Mouse (Mus musculus) neural tube, embryonic 15.5 days (tissue): ENCODE results near the gene 2010109A12Rik. TPM values are rescaled to one million over a fixed set of nuclear protein-coding genes. Genes with fewer than 3 reads are reported as not detected.

Experiments used
- ATAC-seq: fragments of 200-750 bp; cut with Nextera tagmentation; 2 replicates; pipeline ENCODE4 v1.8.0; 2017; ENCODE audit warnings: mild to moderate bottlenecking, moderate TSS enrichment, moderate library complexity; ENCODE audit not compliant: low FRiP score
- H3K27ac ChIP-seq: fragments of 300-500 bp; sonication (generic); replicated peaks from 2 replicates; pipeline ENCODE4 v1.5.1; 2015; ENCODE audit warnings: mild to moderate bottlenecking, inconsistent platforms
- H3K27me3 ChIP-seq: fragments of 300-500 bp; sonication (generic); replicated peaks from 2 replicates; pipeline ENCODE4 v1.6.1; 2015; ENCODE audit warnings: inconsistent platforms
- H3K36me3 ChIP-seq: fragments of 300-500 bp; sonication (generic); 2 replicates; pipeline ENCODE4 v1.6.1; 2015; ENCODE audit warnings: inconsistent platforms
- H3K4me1 ChIP-seq: fragments of 300-500 bp; sonication (generic); 2 replicates; pipeline ENCODE4 v1.6.1; 2015; ENCODE audit warnings: inconsistent platforms
- H3K4me2 ChIP-seq: fragments of 300-500 bp; sonication (generic); 2 replicates; pipeline ENCODE4 v1.6.1; 2015; ENCODE audit warnings: inconsistent platforms, mild to moderate bottlenecking, moderate library complexity
- H3K4me3 ChIP-seq: fragments of 300-500 bp; sonication (generic); replicated peaks from 2 replicates; pipeline ENCODE4 v1.5.1; 2015; ENCODE audit warnings: mild to moderate bottlenecking, inconsistent platforms
- H3K9ac ChIP-seq: fragments of 300-500 bp; sonication (generic); replicated peaks from 2 replicates; pipeline ENCODE4 v1.6.1; 2015; ENCODE audit warnings: mild to moderate bottlenecking, inconsistent platforms
- H3K9me3 ChIP-seq: fragments of 300-500 bp; sonication (generic); replicated peaks from 2 replicates; pipeline ENCODE4 v1.6.1; 2016; ENCODE audit warnings: inconsistent platforms
- whole genome bisulfite sequencing: fragments of 180-500 bp; shearing (Covaris S2); methylation state at CpG from one replicate; pipeline ENCODE4 v1.1.7; 2015; ENCODE audit warnings: mixed read lengths; 5-methylcytosine and 5-hydroxymethylcytosine counted together
- polyA plus RNA-seq: library from polyadenylated mRNA; unstranded; fragments of >200 nt; fragmentation: Nextera tagmentation; extraction: Ambion mirVana; gene quantifications from 2 replicates; pipeline ENCODE4 v1.2.1, GENCODE M21; 2015

2010109A12Rik gene
- polyA plus RNA-seq, 1 experiment from 2014 or later: 1.4 TPM

- Histone ChIP-seq H3K4me1 (no peaks in the 10 kb centered on the region), H3K27me3 (no peaks in the 10 kb centered on the region), H3K4me3 (no peak overlapping the region), H3K36me3 (no peaks in the 10 kb centered on the region), H3K27ac (no peak overlapping the region), H3K9ac (no peak overlapping the region), H3K9me3 (no peaks in the 10 kb centered on the region), H3K4me2 (no peak overlapping the region)
- ATAC-seq: no peak
These were observed 53.0 kb downstream of the 2010109A12Rik start for GRCm38 (mm10) chr5:93259349-93259748.

DNA sequence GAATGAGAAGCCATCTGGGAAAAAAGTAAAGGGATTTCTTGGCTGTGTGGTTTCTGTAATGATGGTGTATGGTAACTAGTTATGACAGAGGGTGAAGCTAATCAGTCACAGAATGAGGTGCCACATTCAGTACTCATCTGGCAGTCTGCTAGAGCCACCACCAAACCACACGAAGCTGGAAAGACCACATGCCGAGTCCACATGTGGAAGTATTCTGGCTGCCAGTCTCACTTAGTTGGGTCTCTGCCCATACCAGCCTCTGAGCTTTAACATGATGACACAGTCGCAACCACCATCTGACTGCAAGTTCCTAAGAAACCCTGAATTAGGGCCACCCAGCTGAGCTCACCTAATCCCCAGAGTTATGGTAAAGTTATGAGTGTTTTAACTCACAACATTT, 54.7 kb downstream of the 2010109A12Rik start:
- Histone ChIP-seq H3K4me2 (no peak overlapping the region), H3K4me3 (no peak overlapping the region), H3K27me3 (no peaks in the 10 kb centered on the region), H3K9me3 (no peaks in the 10 kb centered on the region), H3K27ac (no peak overlapping the region), H3K36me3 (no peaks in the 10 kb centered on the region), H3K9ac (no peak overlapping the region), H3K4me1 (peaks cover under 1% of the 10 kb centered on the region; the same call in 1 of the 2 replicates)
- no peak for ATAC-seq
- WGBS: 77% methylated on average over 3 of the region's 3 CpGs

DNA sequence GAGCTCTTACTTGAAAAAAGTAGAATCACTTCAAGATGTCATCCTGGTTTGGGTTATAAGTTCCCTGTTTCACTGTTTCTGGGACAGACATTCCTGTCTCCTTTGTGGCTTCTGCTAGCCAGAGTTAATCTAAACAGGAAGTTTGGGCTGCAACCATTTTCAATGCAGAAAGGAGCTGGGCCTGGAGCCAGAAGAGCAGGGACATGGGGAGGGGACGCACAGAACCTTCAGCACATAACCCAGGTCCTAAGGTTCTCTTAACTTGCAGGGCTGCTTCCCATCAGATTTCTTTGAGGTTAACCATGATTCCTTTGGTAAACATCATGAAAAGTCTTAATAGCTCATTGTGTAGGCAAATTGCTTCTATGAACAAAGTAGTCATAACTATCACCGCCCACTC, 56.4 kb downstream of the 2010109A12Rik start:
- Histone ChIP-seq H3K9ac (no peak overlapping the region), H3K9me3 (no peaks in the 10 kb centered on the region), H3K4me1 (peaks cover 7% of the 10 kb centered on the region; the same call in 1 of the 2 replicates), H3K4me2 (no peak overlapping the region), H3K4me3 (no peak overlapping the region), H3K36me3 (no peaks in the 10 kb centered on the region), H3K27ac (no peak overlapping the region), H3K27me3 (no peaks in the 10 kb centered on the region)
- WGBS: 92% methylated on average over 2 of the region's 2 CpGs
- ATAC-seq: no peak

Other genes with a start within 250 kb of the 2010109A12Rik start
- gene Sowahb, start 161.5 kb upstream of the 2010109A12Rik start, polyA plus RNA-seq: 0.34 TPM in 1 of 2 replicates, not detected in the other
- gene Sept11, start 113.1 kb upstream of the 2010109A12Rik start, polyA plus RNA-seq: 134 and 140 TPM in 2 replicates
- gene Ccni, start within 50 bp of the 2010109A12Rik start, polyA plus RNA-seq: 115 and 119 TPM in 2 replicates
- 63.2 and 68.9 TPM in 2 replicates for gene Ccng2, start 60.7 kb downstream of the 2010109A12Rik start, polyA plus RNA-seq